Mouse (Mus musculus): ENCODE results near the gene Gdf7.

GRCm38 (mm10) chr12:8331489-8332173, 29.9 kb upstream of the Gdf7 start:
- TF ChIP-seq CTCF (IDR thresholded peaks at IDR 0.05; ENCODE audit: low read depth): no peak
- TF ChIP-seq EP300 (IDR thresholded peaks at IDR 0.05; ENCODE audit: low read depth): no peak

Data from liver, embryonic 14.5 days (tissue).